ENCODE assay signal across 8 mouse cellular contexts in the genomic region with DNA sequence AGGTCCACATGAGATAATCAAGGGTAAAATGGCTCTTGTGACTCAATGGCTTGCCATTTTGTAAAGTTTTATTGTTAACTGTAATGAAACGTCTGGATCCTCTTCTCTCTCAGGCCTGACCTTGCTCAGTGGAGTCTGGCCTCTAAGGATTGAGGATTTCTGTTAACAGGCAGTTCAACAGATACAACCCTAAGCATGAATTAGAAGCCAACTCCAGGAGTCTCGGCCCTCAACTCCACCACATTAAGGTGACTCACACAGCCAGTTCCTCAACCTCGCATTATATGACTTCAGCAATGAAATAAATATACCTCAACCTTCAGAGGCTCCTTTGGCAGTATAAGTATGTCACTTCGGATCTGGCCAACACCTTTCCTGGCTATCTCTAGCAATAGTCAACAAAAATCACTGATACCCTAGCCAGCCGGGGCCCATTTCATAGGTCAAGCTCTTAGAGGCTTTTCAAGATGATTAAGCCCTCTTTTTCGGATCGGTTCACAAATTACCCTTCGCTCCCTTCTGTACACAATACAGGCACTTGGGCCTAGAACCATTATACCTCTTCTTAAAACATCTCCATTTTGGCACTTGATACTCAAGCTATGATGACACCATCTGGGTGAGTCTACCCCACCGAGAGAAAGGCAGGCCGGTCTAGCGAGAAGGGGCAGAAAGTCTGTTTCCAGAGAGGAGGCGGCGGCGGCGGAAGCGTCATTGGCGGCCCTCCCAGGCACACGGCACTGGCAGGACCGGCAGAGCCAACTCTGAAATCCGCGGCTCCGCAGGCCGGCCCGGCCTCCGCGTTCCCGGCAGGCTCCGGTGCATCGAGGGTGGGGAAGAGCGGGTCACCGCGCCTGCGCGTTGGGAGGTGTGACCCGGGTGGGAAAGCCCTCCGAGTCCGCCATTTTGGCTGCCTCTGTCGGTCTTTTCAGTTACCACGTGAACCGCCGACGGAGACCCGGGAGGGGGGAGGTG. TPM values are rescaled to one million over a fixed set of nuclear protein-coding genes. Genes with fewer than 3 reads are reported as not detected.
DNase-seq lines count a peak whose midpoint lies in the region; ATAC-seq lines count a peak whose summit lies in the region.

Gene Naa15 (plus strand): TSS at position 51 of the 975 bp plus-strand sequence.

- ATAC-seq in hindbrain, embryonic 13.5 days (ENCODE audit: low FRiP score), result peak; percentile 89

- no peaks in the 10 kb centered on the region for H3K27me3 ChIP-seq in hindbrain, embryonic 13.5 days

- 5% methylated on average over 43 of the region's 43 CpGs for WGBS in hindbrain, embryonic 13.5 days

- peak within 1 kb of the TSS; percentile 99 for H3K4me3 ChIP-seq in hindbrain, embryonic 13.5 days

- H3K9ac ChIP-seq in hindbrain, embryonic 13.5 days, result peak within 1 kb of the TSS; percentile 98

- H3K9me3 ChIP-seq in hindbrain, embryonic 13.5 days, result no peaks in the 10 kb centered on the region

- H3K4me1 ChIP-seq in hindbrain, embryonic 13.5 days (replicated peaks), result peaks cover 33% of the 10 kb centered on the region

- peak within 1 kb of the TSS; percentile 93 for H3K27ac ChIP-seq in hindbrain, embryonic 13.5 days

- H3K36me3 ChIP-seq in hindbrain, embryonic 13.5 days, result no peaks in the 10 kb centered on the region

- DNase-seq in Muller cell, postnatal 12 days (ENCODE audit: inconsistent ontology term), result peak; percentile 98
- DNase-seq in cerebellum, adult 9-11 months, result peak; percentile 98
- peak; percentile 94 to 96 for DNase-seq in frontal cortex, postnatal 10 days (ENCODE audit: low spot score in 2 of 2)
- peak; percentile 95 to 97 for DNase-seq in layer of hippocampus, postnatal 25 days (ENCODE audit: extremely low spot score in 1 of 2, low spot score in 1 of 2)
- peak; percentile 96 for DNase-seq in lung, postnatal 25 days (ENCODE audit: low spot score)
- DNase-seq in retina, embryonic 14.5 days (ENCODE audit: low spot score), result peak; percentile 97
- peak; percentile 97 for DNase-seq in thymus, postnatal 4 days

- H3K4me2 ChIP-seq in hindbrain, embryonic 13.5 days, result peak within 1 kb of the TSS; percentile 89

RNA-seq across cellular contexts. Expression of gene Naa15, which starts in this region (rescaled TPM):
- polyA plus RNA-seq in hindbrain, embryonic 13.5 days (2015; fragmentation: Nextera tagmentation; extraction: Ambion mirVana), result 54.0 and 55.2 TPM in 2 replicates
- total RNA-seq in layer of hippocampus, postnatal 25 days (2021), result 10 to 100 TPM; 41.6 to 48.3 TPM

Comparison
In these comparisons a context has a peak if more than half of its experiments do, and no peak if none do; other contexts are left out.
1. Peak in every context shown above with its lines: DNase-seq, ATAC-seq, H3K4me3 ChIP-seq and H3K27ac ChIP-seq.